Mouse (Mus musculus): ENCODE measurements around the gene Gas7.

- no peak for TF ChIP-seq CTCF (IDR thresholded peaks at IDR 0.05; ENCODE audit: low read depth, low read length)
- no peak for TF ChIP-seq GATA2 (IDR thresholded peaks at IDR 0.05; ENCODE audit: borderline replicate concordance, low read depth, low read length)
These were observed 26.5 kb downstream of the Gas7 start for GRCm38 (mm10) chr11:67481691-67482090.

Measured in G1E (cell line).